Comparison of ENCODE assay signal across 25 mouse cellular contexts in the genomic region with DNA sequence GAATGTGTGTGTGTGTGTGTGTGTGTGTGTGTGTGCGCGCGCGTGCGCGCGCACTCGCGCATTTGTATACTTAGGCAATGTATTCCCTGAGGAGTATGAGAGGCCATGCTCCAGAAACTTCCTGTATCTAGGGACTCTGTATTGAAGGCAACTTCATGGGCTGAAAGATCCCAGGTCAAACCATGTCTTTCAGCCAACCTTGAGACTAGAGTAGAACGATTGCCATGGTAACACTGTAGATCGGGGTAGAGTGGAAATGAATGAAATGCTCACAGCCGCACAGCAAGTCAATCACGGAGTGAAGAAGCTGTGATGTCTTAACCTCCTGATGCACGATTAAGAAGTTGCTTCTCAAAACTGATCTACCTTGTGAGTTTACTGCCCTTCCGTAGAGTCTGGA.
"Had no signal": no experiment of that assay in that cellular context is flagged by ENCODE, and none has a peak within 500 bp of the region (broad histone marks: within the 10 kb centered on the region; RNA-seq: fewer than 3 reads in every experiment).

No protein-coding gene starts in this region.

- H3K4me1 ChIP-seq: hindbrain, embryonic 10.5 days; hindbrain, embryonic 12.5 days; intestine, embryonic 15.5 days; limb, embryonic 10.5 days; limb, embryonic 12.5 days; liver, embryonic 12.5 days had no signal

- DNase-seq: gastrocnemius, adult 2 months; gastrocnemius, postnatal 10 days; gastrocnemius, postnatal 25 days; heart, adult 2 months; heart, postnatal 10 days; heart, postnatal 4 days; kidney, adult 18-20 months; kidney, adult 8-10 months; kidney, postnatal 10 days; kidney, postnatal 25 days; kidney, postnatal 4 days had no signal

- H3K4me3 ChIP-seq: gastrocnemius, adult 2 months; heart, adult 2 months; hindbrain, embryonic 10.5 days; hindbrain, embryonic 12.5 days; intestine, embryonic 15.5 days; layer of hippocampus, adult 2 months; left cerebral cortex, adult 2 months; limb, embryonic 10.5 days; limb, embryonic 12.5 days; liver, embryonic 12.5 days had no signal

- H3K4me2 ChIP-seq: heart, embryonic 11.5 days; hindbrain, embryonic 12.5 days; hindbrain, embryonic 14.5 days; intestine, embryonic 15.5 days; limb, embryonic 12.5 days; liver, embryonic 12.5 days had no signal

- H3K27me3 ChIP-seq: hindbrain, embryonic 12.5 days; intestine, embryonic 15.5 days; limb, embryonic 12.5 days; liver, embryonic 12.5 days had no signal

- H3K36me3 ChIP-seq: hindbrain, embryonic 10.5 days; hindbrain, embryonic 12.5 days; intestine, embryonic 15.5 days; limb, embryonic 10.5 days; limb, embryonic 12.5 days; liver, embryonic 12.5 days had no signal

- H3K27ac ChIP-seq: gastrocnemius, adult 2 months; heart, adult 2 months; hindbrain, embryonic 10.5 days; hindbrain, embryonic 12.5 days; hindbrain, embryonic 14.5 days; intestine, embryonic 15.5 days; layer of hippocampus, adult 2 months; left cerebral cortex, adult 2 months; limb, embryonic 10.5 days; limb, embryonic 12.5 days; liver, embryonic 12.5 days; liver, embryonic 14.5 days had no signal

- H3K9me3 ChIP-seq: hindbrain, embryonic 10.5 days; hindbrain, embryonic 12.5 days; intestine, embryonic 15.5 days; limb, embryonic 10.5 days; limb, embryonic 12.5 days; liver, embryonic 12.5 days had no signal

- H3K9ac ChIP-seq: hindbrain, embryonic 12.5 days; hindbrain, embryonic 14.5 days; intestine, embryonic 15.5 days; limb, embryonic 12.5 days; liver, embryonic 12.5 days; liver, embryonic 14.5 days had no signal

- ATAC-seq: hindbrain, embryonic 16.5 days; inflammation-experienced regulatory T-cells, adult 6 months; intestine, embryonic 15.5 days; intestine, postnatal 0 days; liver, embryonic 12.5 days had no signal
